Mouse (Mus musculus) lung, embryonic 16.5 days (tissue): Measurements from ENCODE around the gene Tm9sf4. TPM values are rescaled to one million over a fixed set of nuclear protein-coding genes. Genes with fewer than 3 reads are reported as not detected.

Experiments used
- ATAC-seq: fragments of 200-750 bp; cut with Nextera tagmentation; 2 replicates; pipeline ENCODE4 v1.8.0; 2017; ENCODE audit warnings: low read depth, mild to moderate bottlenecking, moderate library complexity
- H3K27ac ChIP-seq: fragments of 300-500 bp; sonication (generic); 2 replicates; pipeline ENCODE4 v1.5.1; 2014; ENCODE audit warnings: mild to moderate bottlenecking, control low read depth, low read length
- H3K27me3 ChIP-seq: fragments of 300-500 bp; sonication (generic); 2 replicates; pipeline ENCODE4 v1.6.1; 2014; ENCODE audit warnings: low read depth, low read length, mixed read lengths; ENCODE audit not compliant: control insufficient read depth, insufficient read depth
- H3K36me3 ChIP-seq: fragments of 300-500 bp; sonication (generic); 2 replicates; pipeline ENCODE4 v1.6.1; 2014; ENCODE audit warnings: low read length; ENCODE audit not compliant: control insufficient read depth, insufficient read depth
- H3K4me1 ChIP-seq: fragments of 300-500 bp; sonication (generic); replicated peaks from 2 replicates; pipeline ENCODE4 v1.6.1; 2014; ENCODE audit warnings: low read length, mixed read lengths; ENCODE audit not compliant: control insufficient read depth, insufficient read depth
- H3K4me2 ChIP-seq: fragments of 300-500 bp; sonication (generic); 2 replicates; pipeline ENCODE4 v1.6.1; 2014; ENCODE audit warnings: low read depth, low read length, control low read depth
- H3K4me3 ChIP-seq: fragments of 300-500 bp; sonication (generic); 2 replicates; pipeline ENCODE4 v1.5.1; 2014; ENCODE audit warnings: mild to moderate bottlenecking, low read length, control low read depth
- H3K9ac ChIP-seq: fragments of 300-500 bp; sonication (generic); 2 replicates; pipeline ENCODE4 v1.6.1; 2014; ENCODE audit warnings: low read length, control low read depth
- H3K9me3 ChIP-seq: fragments of 300-500 bp; sonication (generic); 2 replicates; pipeline ENCODE4 v1.6.1; 2016; ENCODE audit warnings: low read length; ENCODE audit not compliant: control insufficient read depth
- WGBS: fragments of 180-500 bp; shearing (Covaris S2); extraction: QIAGEN DNeasy Blood & Tissue Kit; methylation state at CpG from one replicate; pipeline ENCODE4 v1.1.7; 2014; 5-methylcytosine and 5-hydroxymethylcytosine counted together
- polyA plus RNA-seq: library from polyadenylated mRNA; unstranded; fragments of >200 nt; fragmentation: Nextera tagmentation; extraction: Ambion mirVana; gene quantifications from 2 replicates; pipeline ENCODE4 v1.2.1, GENCODE M21; 2015

The Tm9sf4 gene
- polyA plus RNA-seq, 1 experiment from 2014 or later, result 74.9 TPM

- Histone ChIP-seq H3K36me3 (peaks cover 13% of the 10 kb centered on the region), H3K4me3 (no peak overlapping the region), H3K4me1 (peaks cover 6% of the 10 kb centered on the region; the same call in 1 of the 2 replicates), H3K9me3 (no peaks in the 10 kb centered on the region), H3K27ac (no peak overlapping the region), H3K9ac (no peak overlapping the region), H3K4me2 (no peak overlapping the region), H3K27me3 (no peaks in the 10 kb centered on the region)
- ATAC-seq, result no peak
- 84% methylated on average over 2 of the region's 2 CpGs for WGBS
Observed at GRCm38 (mm10) chr2:153256604-153257003, 95.5 kb downstream of the Tm9sf4 start.

GRCm38 (mm10) chr2:153259030-153259863 lies 98.1 kb downstream of the Tm9sf4 start:
- no peak overlapping the region for H3K4me2 ChIP-seq
- ATAC-seq, result peak; percentile 61; the same call in 1 of the 2 replicates
- peaks cover 6% of the 10 kb centered on the region; the same call in 1 of the 2 replicates for H3K4me1 ChIP-seq
- 54% methylated on average over 12 of the region's 12 CpGs for WGBS
- H3K27me3 ChIP-seq, result no peaks in the 10 kb centered on the region
- H3K27ac ChIP-seq, result 0 out of 2 replicates have a peak overlapping the region, but pooled peaks have one; percentile 2
- no peak overlapping the region for H3K9ac ChIP-seq
- H3K36me3 ChIP-seq, result peaks cover 16% of the 10 kb centered on the region
- no peak overlapping the region for H3K4me3 ChIP-seq
- H3K9me3 ChIP-seq, result no peaks in the 10 kb centered on the region

Other genes starting within 250 kb of the Tm9sf4 start
- gene Mylk2, start 250.0 kb upstream of the Tm9sf4 start, polyA plus RNA-seq, result 0.16 and 0.43 TPM in 2 replicates
- 9.1 and 9.3 TPM in 2 replicates for gene Foxs1, start 228.1 kb upstream of the Tm9sf4 start, polyA plus RNA-seq
- 0.14 TPM in 1 of 2 replicates, not detected in the other for gene Dusp15, start 209.6 kb upstream of the Tm9sf4 start, polyA plus RNA-seq
- 1.5 and 2.5 TPM in 2 replicates for gene Ttll9, start 198.8 kb upstream of the Tm9sf4 start, polyA plus RNA-seq
- gene Pdrg1, start 145.9 kb upstream of the Tm9sf4 start, polyA plus RNA-seq, result 101 and 114 TPM in 2 replicates
- not detected in 2 replicates for gene Xkr7, start 129.5 kb upstream of the Tm9sf4 start, polyA plus RNA-seq
- 2.8 and 3.5 TPM in 2 replicates for gene Ccm2l, start 95.3 kb upstream of the Tm9sf4 start, polyA plus RNA-seq
- 4.5 and 6.9 TPM in 2 replicates for gene Hck, start 52.8 kb upstream of the Tm9sf4 start, polyA plus RNA-seq
- gene Tspyl3, start 64.1 kb downstream of the Tm9sf4 start, polyA plus RNA-seq, result 8.4 and 8.7 TPM in 2 replicates
- gene Plagl2, start 80.1 kb downstream of the Tm9sf4 start, polyA plus RNA-seq, result 14.4 and 17.1 TPM in 2 replicates
- gene Pofut1, start 80.2 kb downstream of the Tm9sf4 start, polyA plus RNA-seq, result 6.2 and 6.7 TPM in 2 replicates
- gene Kif3b, start 130.1 kb downstream of the Tm9sf4 start, polyA plus RNA-seq, result 7.1 TPM in 2 replicates
- 9.0 and 9.6 TPM in 2 replicates for gene Asxl1, start 184.5 kb downstream of the Tm9sf4 start, polyA plus RNA-seq